Mouse (Mus musculus): ENCODE results near the gene Snd1. TPM values are rescaled to one million over a fixed set of nuclear protein-coding genes. Genes with fewer than 3 reads are reported as not detected.
"Not testable (repeated sequence)": the region's sequence is repeated elsewhere in the genome, so short reads cannot be mapped to it uniquely, and the experiment has no call there.

Snd1 gene
- total RNA-seq, 2 experiments from 2014 or later = 75.4 to 78.4 TPM

DNA sequence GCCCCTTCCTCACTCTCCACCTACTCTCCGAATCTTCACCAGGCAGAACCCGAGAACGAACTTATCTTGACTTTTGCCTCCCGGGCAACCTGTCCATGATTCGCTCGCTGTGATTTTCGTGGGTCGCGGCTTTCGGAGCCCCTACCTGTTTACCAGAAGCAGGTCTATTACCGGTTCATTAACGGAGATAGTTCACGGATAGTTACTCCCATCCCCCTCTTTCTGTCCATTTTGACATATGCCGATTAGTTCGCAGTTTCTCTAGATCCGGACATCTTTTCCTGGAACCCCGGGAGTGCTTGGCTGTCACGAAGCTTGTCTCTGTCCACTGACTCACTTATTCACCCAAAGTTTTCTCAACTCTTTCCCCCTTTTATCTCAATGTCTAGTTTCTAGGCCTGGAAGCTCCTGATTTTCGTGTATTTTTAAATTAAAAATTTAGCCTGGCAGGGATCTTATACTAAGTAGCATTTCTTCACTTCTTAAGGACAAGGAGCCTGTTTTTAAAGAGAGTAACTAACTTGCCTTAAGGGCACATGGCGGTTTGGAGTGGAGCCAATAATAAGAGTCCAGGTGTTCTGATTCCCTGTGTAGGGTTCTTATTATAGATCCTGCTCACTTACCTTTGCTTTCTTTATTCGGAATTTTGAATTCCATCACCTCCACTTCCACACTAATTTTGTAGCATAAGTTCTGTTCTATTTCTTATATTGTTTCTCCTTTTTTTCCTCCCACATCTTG lies 6.0 kb downstream of the Snd1 start:
- DNase-seq (ENCODE audit: low spot score) = no peak
- intact Hi-C loops (cut with DNase I) = loop anchor here (5.0 kb wide), 1 partner anchor 41 kb away; no protein-coding TSS in a partner anchor

DNA sequence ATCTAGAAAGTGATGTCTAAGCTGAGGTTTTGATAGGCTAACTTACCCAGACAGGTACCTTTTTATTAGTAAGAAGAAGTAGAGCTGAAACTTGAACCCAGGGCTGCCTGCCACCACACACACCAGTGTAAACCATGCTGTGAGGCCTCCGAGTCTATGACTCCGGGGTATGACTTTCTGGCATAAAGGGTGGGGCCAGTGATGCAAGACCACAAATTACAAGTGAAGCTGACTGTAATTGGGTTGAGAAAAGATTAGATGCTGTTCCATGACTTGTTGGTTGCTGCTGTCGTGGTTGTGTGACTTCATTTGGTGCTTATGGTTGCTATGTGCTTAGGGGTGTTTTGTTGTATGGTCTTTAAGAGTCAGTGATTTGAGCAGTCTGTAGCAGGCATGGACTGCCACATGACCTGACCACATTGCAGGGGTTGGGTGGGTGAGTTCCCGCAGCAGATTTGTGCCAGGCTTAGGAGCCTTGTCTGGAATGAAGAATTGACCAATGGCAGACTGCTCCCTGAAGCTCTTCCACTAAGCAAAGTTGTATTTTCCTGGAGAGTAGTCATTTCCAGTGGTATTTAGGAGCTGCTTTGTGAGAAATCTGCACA lies 7.9 kb downstream of the Snd1 start:
- no peak for DNase-seq (ENCODE audit: low spot score)
- intact Hi-C loops (cut with DNase I) = loop anchor here (5.0 kb wide), 1 partner anchor 39 kb away; no protein-coding TSS in a partner anchor

DNA sequence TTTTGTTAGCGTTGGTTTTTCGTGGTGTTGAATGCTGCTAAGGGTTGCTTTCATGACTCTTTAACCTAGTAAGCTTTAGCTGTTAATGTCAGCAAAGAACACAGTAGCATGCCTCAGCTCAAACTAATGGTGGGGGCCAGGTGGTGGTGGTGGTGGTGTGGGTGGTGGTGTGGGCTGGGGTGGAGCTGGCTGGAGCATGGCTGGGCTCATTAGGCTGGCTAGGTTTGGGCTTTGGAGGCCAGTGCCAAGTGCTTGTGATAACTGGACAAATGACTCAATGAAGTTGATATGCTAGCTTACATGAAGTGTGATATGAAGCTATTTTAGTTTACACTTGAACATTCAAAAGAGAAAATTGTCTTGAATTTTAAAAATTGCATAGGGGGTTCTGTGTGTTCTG lies 11.1 kb downstream of the Snd1 start:
- peak; percentile 19 for DNase-seq (ENCODE audit: low spot score)
- intact Hi-C loops (cut with DNase I) = no loop called here

DNA sequence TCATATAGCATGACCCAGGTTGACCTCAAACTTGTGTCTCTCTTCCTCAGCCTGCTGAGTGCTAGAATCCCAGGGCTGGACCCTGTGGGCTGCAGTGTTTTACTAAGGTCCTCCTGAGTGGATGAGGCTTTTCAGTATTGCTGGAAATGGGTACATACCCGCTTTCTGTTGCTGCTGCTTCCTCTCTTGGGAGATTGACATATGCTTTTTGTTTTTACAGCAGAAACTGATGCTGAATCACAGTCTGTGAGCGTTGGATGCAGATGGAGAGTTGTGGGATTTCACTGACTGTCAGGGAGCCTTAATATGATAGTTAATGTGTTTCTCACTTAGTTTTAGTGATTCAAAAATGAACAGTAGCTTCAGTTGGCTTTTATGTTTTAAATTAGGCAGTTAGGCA lies 11.5 kb downstream of the Snd1 start:
- intact Hi-C loops (cut with DNase I) = no loop called here
- DNase-seq (ENCODE audit: low spot score) = no peak

DNA sequence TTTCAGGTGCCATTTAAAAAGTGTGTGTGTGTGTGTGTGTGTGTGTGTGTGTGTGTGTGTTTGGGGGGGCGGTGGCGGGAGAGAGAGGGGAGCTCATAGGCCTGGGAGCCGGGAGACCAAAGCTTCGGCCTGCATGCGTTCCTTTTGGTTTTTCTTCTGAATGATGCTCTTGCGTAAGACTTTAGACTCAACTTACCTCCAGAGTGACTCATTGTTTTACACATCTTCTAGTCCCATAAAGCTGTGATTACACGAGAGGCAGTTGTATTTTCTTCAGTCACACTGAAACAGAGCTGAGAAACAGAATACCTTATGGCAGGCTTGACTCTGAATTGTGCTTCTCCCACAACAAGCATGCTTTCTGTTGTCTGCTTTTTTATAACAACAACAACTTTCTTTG lies 12.0 kb downstream of the Snd1 start:
- no peak for DNase-seq (ENCODE audit: low spot score)
- intact Hi-C loops (cut with DNase I) = no loop called here

DNA sequence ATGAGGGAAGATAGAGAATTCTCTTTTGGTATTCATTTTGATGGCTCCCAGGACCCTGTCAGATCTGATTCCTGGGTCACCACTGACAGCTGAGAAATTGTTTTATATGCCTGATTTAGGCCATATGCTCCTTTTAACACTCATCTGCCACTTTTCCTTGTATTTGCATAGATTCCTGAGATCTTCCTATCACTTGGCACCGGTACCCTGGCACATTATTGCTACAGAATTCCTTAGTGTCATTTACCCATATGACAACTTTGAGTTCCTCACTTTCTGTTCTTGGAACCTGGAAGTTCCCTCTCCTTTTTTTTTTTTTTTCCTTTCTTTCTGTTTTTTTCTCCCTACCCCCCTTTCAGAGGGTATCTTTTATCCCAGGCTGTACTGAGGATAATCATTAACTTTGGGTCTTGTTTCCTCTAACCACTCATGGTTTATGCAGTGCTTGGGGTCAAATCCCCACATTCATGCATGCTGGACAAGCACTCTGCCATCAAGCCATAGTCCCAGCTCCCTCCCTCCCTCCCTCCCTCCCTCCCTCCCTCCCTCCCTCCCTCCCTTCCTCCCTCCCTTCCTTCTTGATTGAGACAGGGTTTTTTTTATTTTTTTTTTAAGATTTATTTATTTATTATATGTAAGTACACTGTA lies 13.4 kb downstream of the Snd1 start:
- intact Hi-C loops (cut with DNase I) = no loop called here
- no peak for DNase-seq (ENCODE audit: low spot score)

DNA sequence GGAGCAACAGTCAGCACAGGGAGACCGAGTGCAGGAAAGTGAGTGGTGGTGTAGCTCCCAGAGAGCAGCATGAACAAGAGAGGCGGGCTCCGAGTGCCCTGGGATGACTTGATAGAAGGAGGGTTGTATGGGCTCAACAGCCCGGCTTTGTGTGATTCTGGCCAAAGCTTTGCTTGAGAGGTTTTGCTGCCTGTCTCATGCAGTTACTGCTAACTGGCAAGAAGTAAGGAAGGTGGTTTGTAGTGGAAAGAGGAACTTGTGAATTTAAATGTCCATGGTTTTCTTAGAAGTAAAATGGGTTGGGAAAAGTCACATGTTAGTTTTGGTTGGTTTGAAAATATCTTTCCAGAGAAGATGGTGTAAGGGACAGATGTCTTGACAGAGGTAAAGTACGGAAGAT lies 15.7 kb downstream of the Snd1 start:
- intact Hi-C loops (cut with DNase I) = no loop called here

DNA sequence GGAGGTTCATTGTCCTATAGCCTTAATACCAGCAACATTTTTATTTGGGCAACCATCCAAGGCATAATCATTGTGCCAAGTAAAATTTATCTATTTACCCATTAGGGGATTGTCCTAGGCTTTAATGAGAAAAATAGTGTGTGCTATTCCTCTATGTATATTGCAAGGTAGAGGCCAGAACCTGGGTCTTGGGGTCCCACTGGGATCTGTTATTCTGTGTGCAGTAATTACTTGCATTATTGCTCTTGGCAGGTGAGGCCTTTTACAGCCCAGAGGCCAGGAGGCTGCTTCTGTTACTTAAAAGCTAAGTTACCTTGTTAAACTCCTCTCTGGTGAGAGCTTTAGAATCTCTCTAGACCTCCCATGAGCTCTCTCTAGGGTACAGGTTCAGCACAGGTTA lies 16.3 kb downstream of the Snd1 start:
- DNase-seq (ENCODE audit: low spot score) = no peak
- intact Hi-C loops (cut with DNase I) = no loop called here

More for the DNA sequence above, 15.7 kb downstream of the Snd1 start:
- no peak for DNase-seq (ENCODE audit: low spot score)

DNA sequence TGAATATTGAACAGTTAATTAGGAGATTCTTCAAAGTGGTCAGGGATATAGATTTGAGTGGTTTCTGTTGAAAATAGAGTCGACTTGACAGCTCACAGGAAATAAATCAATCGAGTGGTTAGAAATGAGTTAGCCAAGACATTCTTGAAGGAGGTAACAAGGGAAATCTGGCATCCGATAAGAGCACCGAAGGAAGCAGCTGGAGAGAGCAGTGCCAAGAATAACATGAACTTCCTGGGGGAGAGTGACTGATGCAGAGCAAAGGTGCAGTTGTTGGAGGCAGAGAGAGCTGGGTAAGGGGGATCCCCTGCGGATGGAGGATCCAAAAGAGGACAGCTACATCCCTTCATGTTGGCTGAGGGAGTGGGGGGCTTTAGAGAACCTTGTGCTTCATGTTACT lies 22.9 kb downstream of the Snd1 start:
- DNase-seq (ENCODE audit: low spot score) = peak; percentile 11
- intact Hi-C loops (cut with DNase I) = no loop called here

DNA sequence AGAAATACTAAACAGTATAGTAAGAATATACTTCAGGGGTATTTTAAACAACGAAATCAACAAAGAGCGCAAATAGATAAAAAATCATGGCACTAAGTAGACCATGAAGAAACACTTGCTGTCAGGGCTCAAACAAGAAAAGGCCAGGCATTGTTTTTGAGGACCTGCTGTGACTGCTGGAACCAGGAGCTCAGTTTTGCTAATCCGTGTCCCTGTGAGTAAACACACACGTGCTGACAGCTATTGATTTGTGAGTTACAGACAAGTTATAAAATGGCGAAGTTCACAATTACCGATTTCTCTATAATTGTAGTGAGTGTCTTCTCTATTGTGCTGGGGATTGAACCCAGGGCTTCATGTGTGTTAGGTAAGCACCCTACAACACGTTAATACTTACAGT lies 27.6 kb downstream of the Snd1 start:
- intact Hi-C loops (cut with DNase I) = no loop called here
- no peak for DNase-seq (ENCODE audit: low spot score)

DNA sequence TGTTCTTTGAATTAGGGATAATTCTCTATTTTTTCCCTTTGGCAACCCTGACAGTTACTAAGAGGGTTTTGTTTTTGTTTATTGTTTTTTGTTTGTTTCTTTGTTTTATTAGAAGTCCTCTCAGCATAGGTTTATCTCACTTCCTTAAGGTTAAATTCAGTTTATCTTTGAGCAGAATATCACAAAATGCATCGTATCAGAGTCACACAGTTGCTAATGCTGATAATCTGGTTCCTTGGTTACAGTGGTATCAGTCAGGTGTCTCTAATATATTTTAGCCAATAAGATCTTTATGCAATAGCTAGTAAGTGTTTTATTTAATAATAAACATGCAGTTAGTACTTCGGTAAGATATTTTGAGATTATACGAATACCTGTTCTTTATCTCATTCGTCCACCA lies 28.2 kb downstream of the Snd1 start:
- no peak for DNase-seq (ENCODE audit: low spot score)
- intact Hi-C loops (cut with DNase I) = no loop called here

DNA sequence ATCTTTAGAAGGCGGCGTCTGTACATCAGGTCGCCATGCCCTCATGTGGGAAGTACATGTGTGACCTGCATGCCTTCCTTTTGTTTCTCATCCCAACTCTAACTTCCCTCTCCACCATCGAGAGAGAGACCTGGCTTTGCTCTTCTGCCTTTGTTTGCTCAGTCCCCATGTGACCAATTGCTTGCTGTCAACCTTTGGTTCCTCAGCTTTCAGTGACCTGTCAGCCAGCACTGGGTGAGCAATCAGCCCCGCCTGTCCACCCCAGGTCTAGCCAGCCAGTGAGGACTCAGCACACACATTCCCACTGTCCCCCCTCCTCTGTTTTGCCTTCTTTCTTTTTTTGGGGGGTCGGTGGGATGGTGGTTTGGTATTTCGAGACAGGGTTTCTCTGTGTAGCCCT lies 29.7 kb downstream of the Snd1 start:
- DNase-seq (ENCODE audit: low spot score) = no peak
- intact Hi-C loops (cut with DNase I) = no loop called here

DNA sequence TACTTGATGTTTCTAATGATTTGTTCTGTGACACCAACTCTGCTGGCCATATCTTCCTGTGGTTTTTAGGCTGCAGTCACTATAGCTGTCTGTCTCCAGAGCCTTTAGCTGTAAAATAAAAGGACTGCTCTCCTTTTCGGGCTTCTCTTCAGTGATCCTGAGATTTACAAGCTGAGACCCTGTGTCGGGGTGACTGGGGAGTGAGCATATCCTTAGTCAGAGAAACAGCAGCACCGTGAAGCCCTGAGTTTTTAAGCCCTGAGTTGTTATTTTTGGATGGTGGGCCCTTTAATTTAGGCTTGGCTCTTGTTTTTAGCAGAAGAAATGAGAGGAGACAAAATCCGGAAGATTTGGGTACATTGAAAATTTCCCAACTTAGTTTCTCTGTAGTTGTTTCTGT lies 32.8 kb downstream of the Snd1 start:
- intact Hi-C loops (cut with DNase I) = no loop called here
- DNase-seq (ENCODE audit: low spot score) = no peak

DNA sequence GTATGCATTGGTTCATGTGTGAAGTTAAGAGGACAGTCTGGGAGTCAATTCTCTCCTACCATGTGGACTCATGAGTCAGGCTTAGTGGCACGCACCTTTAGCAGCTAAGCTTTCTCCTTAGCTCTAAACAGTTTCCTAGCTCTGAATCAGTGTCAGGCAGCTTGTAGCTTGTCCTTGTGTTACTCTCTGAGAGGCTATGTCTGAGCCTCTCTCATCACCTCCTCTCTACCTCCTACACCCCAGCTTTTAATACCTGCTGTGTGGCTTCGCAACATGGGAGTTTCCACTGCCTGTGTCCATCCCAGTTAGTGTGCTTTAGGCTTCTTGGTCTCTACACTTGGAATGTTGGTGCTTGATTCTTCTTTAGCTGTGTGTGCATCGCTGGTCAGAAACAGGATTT lies 39.3 kb downstream of the Snd1 start:
- intact Hi-C loops (cut with DNase I) = no loop called here
- no peak for DNase-seq (ENCODE audit: low spot score)

DNA sequence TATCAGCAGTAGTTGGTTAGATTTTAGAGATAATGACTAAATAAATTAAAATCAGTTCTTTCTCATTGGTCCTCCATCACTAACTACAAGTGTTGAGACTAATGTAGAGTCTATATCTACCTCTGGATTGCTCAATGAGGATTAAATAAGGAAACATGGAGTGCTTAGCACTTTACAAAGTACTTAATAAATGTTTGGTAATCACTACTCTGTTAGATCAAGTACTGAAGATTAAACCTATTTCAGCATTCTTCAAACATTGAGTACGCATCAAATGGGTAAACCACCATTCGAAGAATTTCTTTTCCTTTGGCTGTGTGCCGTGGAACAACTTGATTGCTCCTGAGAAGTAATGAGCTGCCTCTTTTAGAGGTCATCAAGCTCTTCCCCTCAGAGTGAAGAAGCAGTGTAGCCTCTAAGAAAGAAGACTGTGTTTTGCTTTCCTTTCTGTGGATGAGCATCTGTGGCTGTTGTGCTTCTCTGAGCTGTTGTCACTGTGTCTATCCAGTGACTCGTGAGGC lies 40.0 kb downstream of the Snd1 start:
- no peak for DNase-seq (ENCODE audit: low spot score)
- intact Hi-C loops (cut with DNase I) = no loop called here

DNA sequence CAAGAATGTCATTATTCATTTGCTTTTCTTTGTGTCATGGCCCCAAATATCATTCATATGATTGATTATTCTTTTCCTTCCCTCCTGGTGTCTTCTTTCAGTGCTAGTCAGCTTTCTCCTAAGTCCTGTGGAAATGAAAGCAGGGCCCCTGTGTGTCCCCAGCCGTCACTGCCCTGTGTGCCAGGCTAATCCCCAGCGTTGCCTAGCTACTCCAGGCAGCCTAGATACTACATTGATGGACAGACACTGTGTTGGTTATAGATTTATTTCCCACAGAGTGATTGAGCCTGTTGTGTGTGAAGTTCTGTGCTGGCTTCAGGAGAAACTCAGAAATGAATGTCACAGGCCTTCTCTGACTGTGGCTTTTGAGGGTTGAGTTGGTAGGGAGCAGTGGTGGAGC lies 41.7 kb downstream of the Snd1 start:
- no peak for DNase-seq (ENCODE audit: low spot score)
- intact Hi-C loops (cut with DNase I) = no loop called here

DNA sequence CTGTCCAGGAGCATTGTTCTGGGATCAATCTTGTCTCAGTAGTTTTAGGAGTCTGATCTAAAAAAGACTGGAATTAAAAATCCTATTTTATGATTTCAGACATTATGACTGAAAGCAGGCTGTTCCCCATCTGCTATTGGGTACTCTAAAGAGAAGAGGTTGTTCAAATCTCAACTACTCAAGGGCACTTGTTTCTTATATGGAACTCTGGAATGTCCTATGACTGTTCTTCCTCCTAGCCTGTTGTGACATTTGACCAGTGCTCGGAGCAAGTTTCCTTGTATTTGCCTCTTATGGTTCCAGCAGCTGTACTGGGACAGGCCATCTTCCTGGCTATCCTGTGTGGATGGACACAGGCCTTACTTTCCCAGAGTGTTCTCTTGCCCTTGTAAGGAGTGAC lies 42.1 kb downstream of the Snd1 start:
- intact Hi-C loops (cut with DNase I) = no loop called here
- DNase-seq (ENCODE audit: low spot score) = no peak

DNA sequence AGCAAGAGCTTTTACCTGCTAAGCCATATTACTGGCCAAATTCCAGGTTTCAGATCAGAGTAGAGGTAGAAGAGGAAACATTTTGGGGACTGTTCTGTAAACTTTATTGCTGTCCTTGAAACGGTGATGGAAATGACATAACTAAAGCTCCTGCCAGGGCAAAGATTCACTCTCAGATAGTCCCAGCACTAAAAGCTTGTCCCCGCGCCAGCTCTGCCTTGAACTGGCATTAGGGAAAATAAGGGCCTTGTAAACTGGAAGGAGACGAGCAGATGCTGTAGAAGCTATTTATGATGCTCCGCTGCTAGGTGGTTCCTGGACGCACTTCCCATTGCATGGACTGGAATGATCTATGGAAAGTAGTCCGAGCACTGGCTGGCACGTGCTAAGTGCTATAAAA lies 44.5 kb downstream of the Snd1 start:
- intact Hi-C loops (cut with DNase I) = no loop called here
- no peak for DNase-seq (ENCODE audit: low spot score)

DNA sequence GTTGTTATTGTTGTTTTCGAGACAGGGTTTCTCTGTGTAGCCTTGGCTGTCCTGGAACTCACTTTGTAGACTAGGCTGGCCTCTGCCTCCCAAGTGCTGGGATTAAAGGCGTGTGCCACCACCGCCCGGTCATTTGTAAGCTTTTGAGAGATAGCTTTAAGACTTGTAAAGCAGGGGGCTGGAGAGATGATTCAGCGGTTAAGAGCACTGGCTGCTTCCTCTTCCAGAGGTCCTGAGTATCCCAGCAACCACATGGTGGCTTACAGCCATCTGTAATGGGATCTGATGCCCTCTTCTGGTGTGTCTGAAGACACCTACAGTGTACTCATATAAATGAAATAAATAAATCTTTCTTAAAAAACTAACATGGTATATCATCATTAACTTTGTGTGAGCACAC lies 45.8 kb downstream of the Snd1 start:
- intact Hi-C loops (cut with DNase I) = loop anchor here (5.0 kb wide), 1 partner anchor 38 kb away; no protein-coding TSS in a partner anchor
- not testable (repeated sequence) for DNase-seq (ENCODE audit: low spot score)

DNA sequence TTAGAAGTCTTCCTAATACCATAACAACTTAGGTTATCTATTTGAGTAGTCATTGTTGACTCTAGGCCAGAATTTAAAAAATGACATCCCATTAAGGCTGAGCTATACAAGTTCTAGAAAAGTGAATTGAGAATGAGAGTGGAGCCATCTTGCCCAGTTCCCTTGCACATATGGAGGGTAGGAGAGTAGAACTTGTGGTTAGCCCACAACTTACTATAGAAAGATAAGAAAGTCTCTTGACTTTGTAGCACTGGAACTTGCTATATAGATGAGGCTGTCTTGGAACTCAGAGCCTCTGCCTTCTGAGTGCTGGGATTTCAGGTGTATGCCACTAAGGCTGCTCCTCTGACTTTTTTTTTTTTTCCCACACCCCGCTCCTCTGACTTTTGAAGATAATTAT lies 46.5 kb downstream of the Snd1 start:
- DNase-seq (ENCODE audit: low spot score) = no peak
- intact Hi-C loops (cut with DNase I) = loop anchor here (5.0 kb wide), 1 partner anchor 39 kb away; no protein-coding TSS in a partner anchor

DNA sequence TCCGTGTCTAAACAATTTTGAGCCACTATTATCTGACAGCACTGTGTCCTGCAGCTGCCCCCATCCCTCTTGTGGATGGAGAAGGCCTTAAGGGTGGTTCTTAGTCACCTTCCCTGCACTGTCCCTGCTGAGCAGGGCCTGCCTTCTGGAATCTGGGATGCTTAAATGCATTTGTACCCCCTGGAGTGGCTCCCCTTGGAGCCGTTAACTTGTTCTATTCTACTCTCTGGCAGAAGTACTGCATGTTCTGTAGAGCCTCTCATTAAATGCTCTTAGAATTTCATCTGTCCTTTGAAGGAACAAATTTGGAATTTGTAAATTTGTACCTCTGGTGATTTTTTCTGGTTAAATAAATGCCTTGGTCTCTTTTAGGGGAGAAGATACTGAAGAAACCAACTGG lies 50.6 kb downstream of the Snd1 start:
- no peak for DNase-seq (ENCODE audit: low spot score)
- intact Hi-C loops (cut with DNase I) = no loop called here
